Mouse (Mus musculus) heart, postnatal 0 days (tissue): Measurements from ENCODE around the gene Aarsd1. TPM values are rescaled to one million over a fixed set of nuclear protein-coding genes. Genes with fewer than 3 reads are reported as not detected.
A peak's percentile ranks its signal among the peaks of the same experiment; 100 is the strongest.
"Not testable (repeated sequence)": the region's sequence is repeated elsewhere in the genome, so short reads cannot be mapped to it uniquely, and the experiment has no call there.

Experiments used
- ATAC-seq: fragments of 200-750 bp; cut with Nextera tagmentation; 2 replicates; pipeline ENCODE4 v1.8.0; 2017; ENCODE audit warnings: low read depth, moderate number of reproducible peaks, moderate library complexity; ENCODE audit not compliant: insufficient read depth
- DNase-seq: peaks from one replicate; pipeline ENCODE4 v3.0.0-alpha.2; 2016; ENCODE audit warnings: low spot score
- H3K27ac ChIP-seq: fragments of 300-500 bp; sonication (generic); 2 replicates; pipeline ENCODE4 v1.5.1; 2014; ENCODE audit warnings: low read depth, mild to moderate bottlenecking
- H3K27me3 ChIP-seq: fragments of 300-500 bp; sonication (generic); 2 replicates; pipeline ENCODE4 v1.6.1; 2014; ENCODE audit warnings: low read length, mixed read lengths; ENCODE audit not compliant: control insufficient read depth, insufficient read depth
- H3K36me3 ChIP-seq: fragments of 300-500 bp; sonication (generic); replicated peaks from 2 replicates; pipeline ENCODE4 v1.6.1; 2014; ENCODE audit warnings: low read length, mixed read lengths; ENCODE audit not compliant: control insufficient read depth, insufficient read depth
- H3K4me1 ChIP-seq: fragments of 300-500 bp; sonication (generic); 2 replicates; pipeline ENCODE4 v1.6.1; 2014; ENCODE audit warnings: antibody characterized with exemption; ENCODE audit not compliant: control insufficient read depth, insufficient read depth
- H3K4me2 ChIP-seq: fragments of 300-500 bp; sonication (generic); 2 replicates; pipeline ENCODE4 v1.6.1; 2014; ENCODE audit warnings: low read depth, mild to moderate bottlenecking, low read length, moderate library complexity
- H3K4me3 ChIP-seq: fragments of 300-500 bp; sonication (generic); 2 replicates; pipeline ENCODE4 v1.5.1; 2014; ENCODE audit warnings: low read depth, low read length
- H3K9ac ChIP-seq: fragments of 300-500 bp; sonication (generic); replicated peaks from 2 replicates; pipeline ENCODE4 v1.6.1; 2014; ENCODE audit warnings: low read depth, low read length, mixed read lengths
- H3K9me3 ChIP-seq: fragments of 300-500 bp; sonication (generic); replicated peaks from 2 replicates; pipeline ENCODE4 v1.6.1; 2016; ENCODE audit warnings: low read length; ENCODE audit not compliant: control insufficient read depth
- CTCF ChIP-seq: IDR thresholded peaks from 2 replicates; pipeline ENCODE4 v1.5.1; 2016; ENCODE audit warnings: antibody characterized with exemption, control low read depth, low read depth
- EP300 ChIP-seq: IDR thresholded peaks from 2 replicates; pipeline ENCODE4 v1.6.1; 2016; ENCODE audit warnings: antibody characterized with exemption, low read depth
- WGBS: fragments of 180-500 bp; shearing (Covaris S2); extraction: QIAGEN DNeasy Blood & Tissue Kit; methylation state at CpG from one replicate; pipeline ENCODE4 v1.1.7; 2014; 5-methylcytosine and 5-hydroxymethylcytosine counted together
- polyA plus RNA-seq: library from polyadenylated mRNA; unstranded; fragments of >200 nt; fragmentation: Nextera tagmentation; extraction: Ambion mirVana; gene quantifications from 2 replicates; pipeline ENCODE4 v1.2.1, GENCODE M21; 2015
- total RNA-seq: library from RNA; depleted of rRNA; stranded (reverse); fragments of >200 nt; gene quantifications from 2 replicates; pipeline ENCODE4 v1.2.3, GENCODE M21; 2014; ENCODE audit warnings: low replicate concordance

The Aarsd1 gene
- total and polyA plus RNA-seq, 2 experiments from 2014 or later = 16.8 to 31.9 TPM

GRCm38 (mm10) chr11:101415306-101415705 is 2.1 kb downstream of the Aarsd1 start:
- Histone ChIP-seq H3K4me1 (0 out of 2 replicates have a peak, but pooled peaks cover 8% of the 10 kb centered on the region), H3K4me2 (no peak overlapping the region), H3K27ac (no peak overlapping the region), H3K9ac (no peak overlapping the region), H3K27me3 (no peaks in the 10 kb centered on the region), H3K4me3 (no peak overlapping the region), H3K36me3 (peaks cover 23% of the 10 kb centered on the region), H3K9me3 (no peaks in the 10 kb centered on the region)
- ATAC-seq (no peak), DNase-seq (no peak)
- WGBS = 93% methylated on average over 2 of the region's 2 CpGs
- no peak for TF ChIP-seq CTCF
- no peak for TF ChIP-seq EP300

- Histone ChIP-seq H3K27ac (no peak overlapping the region), H3K9me3 (no peaks in the 10 kb centered on the region), H3K4me2 (no peak overlapping the region), H3K27me3 (no peaks in the 10 kb centered on the region), H3K4me3 (no peak overlapping the region), H3K4me1 (no peaks in the 10 kb centered on the region), H3K36me3 (no peaks in the 10 kb centered on the region), H3K9ac (no peak overlapping the region)
- ATAC-seq (peak; percentile 77; the same call in 1 of the 2 replicates), DNase-seq (peak; percentile 80)
- 5% methylated on average over 8 of the region's 8 CpGs for WGBS
- TF ChIP-seq EP300 (no peak), CTCF (peak; percentile 97)
Observed at GRCm38 (mm10) chr11:101395110-101395509, 22.3 kb downstream of the Aarsd1 start.

DNA sequence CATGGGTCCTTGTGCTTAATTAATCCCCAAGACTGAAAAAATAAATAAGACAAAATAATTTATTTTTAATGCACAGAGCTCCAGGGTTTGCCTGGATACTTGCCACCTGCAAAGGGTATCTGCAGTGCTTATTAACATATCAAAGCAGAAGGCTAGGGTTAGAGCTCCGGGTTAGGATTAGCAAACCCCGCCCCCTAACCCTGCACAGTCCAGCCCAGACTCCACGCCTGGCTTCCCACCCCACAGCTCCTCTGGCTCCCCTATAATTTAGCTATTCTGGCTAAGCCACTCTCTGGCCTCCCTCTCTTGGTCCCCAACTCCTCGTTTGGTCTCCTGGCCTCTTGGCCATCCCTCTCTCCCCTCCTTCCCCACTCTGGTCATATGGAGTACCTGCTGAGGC is 35.6 kb downstream of the Aarsd1 start:
- WGBS = 31% methylated on average over 4 of the region's 4 CpGs
- no peak for ATAC-seq
- no peak overlapping the region for H3K9ac ChIP-seq

DNA sequence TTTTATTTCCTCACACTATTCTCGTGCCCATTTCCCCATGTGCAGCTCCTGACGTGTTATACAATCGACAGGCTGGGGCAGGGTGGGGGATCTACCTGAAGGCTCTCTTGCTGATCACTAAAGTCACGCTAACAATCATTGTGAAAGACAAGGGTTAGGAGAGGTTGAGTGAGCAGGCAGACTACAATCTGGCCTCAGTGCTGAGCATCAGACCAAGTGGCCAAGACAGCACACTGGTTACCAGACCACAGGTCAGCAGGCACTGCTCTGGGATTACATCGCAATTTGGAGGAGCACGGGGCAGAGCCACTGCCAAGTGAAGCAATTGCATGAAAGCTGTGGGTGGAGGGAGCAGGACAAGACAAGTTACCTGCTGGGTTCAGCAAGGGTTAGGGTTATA is 38.5 kb downstream of the Aarsd1 start:
- Histone ChIP-seq H3K4me3 (no peak overlapping the region), H3K27me3 (no peaks in the 10 kb centered on the region), H3K4me2 (no peak overlapping the region), H3K27ac (no peak overlapping the region), H3K4me1 (no peaks in the 10 kb centered on the region), H3K36me3 (no peaks in the 10 kb centered on the region), H3K9me3 (no peaks in the 10 kb centered on the region), H3K9ac (no peak overlapping the region)
- WGBS = 73% methylated on average over 6 of the region's 6 CpGs
- ATAC-seq = no peak
- no peak for DNase-seq
- TF ChIP-seq CTCF (no peak), EP300 (no peak)

More for the DNA sequence above, 35.6 kb downstream of the Aarsd1 start:
- no peaks in the 10 kb centered on the region for H3K27me3 ChIP-seq
- no peak for DNase-seq
- no peak for TF ChIP-seq CTCF
- TF ChIP-seq EP300 = no peak
- no peaks in the 10 kb centered on the region for H3K4me1 ChIP-seq
- no peaks in the 10 kb centered on the region for H3K9me3 ChIP-seq
- no peak overlapping the region for H3K4me3 ChIP-seq
- H3K36me3 ChIP-seq = no peaks in the 10 kb centered on the region
- no peak overlapping the region for H3K4me2 ChIP-seq
- no peak overlapping the region for H3K27ac ChIP-seq

DNA sequence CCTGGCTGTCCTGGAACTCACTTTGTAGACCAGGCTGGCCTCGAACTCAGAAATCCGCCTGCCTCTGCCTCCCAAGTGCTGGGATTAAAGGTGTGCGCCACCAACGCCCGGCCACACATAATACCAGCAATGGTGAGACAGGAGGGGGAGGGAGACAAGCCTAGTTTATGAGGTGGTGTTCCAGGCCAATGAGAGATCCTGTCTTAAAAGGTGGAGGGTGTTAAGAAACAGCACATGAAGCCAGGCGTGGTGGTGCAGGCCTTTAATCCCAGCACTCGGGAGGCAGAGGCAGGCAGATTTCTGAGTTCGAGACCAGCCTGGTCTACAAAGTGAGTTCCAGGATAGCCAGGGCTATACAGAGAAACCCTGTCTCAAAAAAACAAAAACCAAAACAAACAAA is 39.2 kb downstream of the Aarsd1 start:
- not testable (repeated sequence) for DNase-seq, H3K36me3 ChIP-seq, H3K4me2 ChIP-seq, H3K4me3 ChIP-seq, H3K9me3 ChIP-seq, H3K9ac ChIP-seq, H3K27me3 ChIP-seq, H3K4me1 ChIP-seq, ATAC-seq, H3K27ac ChIP-seq
- 87% methylated on average over 8 of the region's 8 CpGs for WGBS

GRCm38 (mm10) chr11:101374421-101374938 is 42.9 kb downstream of the Aarsd1 start:
- 56% methylated on average over 7 of the region's 7 CpGs for WGBS
- Histone ChIP-seq H3K27ac (no peak overlapping the region), H3K9me3 (no peaks in the 10 kb centered on the region), H3K9ac (no peak overlapping the region), H3K27me3 (no peaks in the 10 kb centered on the region), H3K4me2 (no peak overlapping the region), H3K36me3 (no peaks in the 10 kb centered on the region), H3K4me1 (no peaks in the 10 kb centered on the region), H3K4me3 (no peak overlapping the region)
- TF ChIP-seq EP300 (no peak), CTCF (no peak)
- ATAC-seq (no peak), DNase-seq (no peak)
